Mouse (Mus musculus) heart, embryonic 16.5 days (tissue): ENCODE results near the gene H3f3a. TPM values are rescaled to one million over a fixed set of nuclear protein-coding genes. Genes with fewer than 3 reads are reported as not detected.

Source experiments
- ATAC-seq: fragments of 200-750 bp; cut with Nextera tagmentation; replicated peaks from 2 replicates; pipeline ENCODE4 v1.8.0; 2017; ENCODE audit warnings: moderate number of reproducible peaks; ENCODE audit not compliant: insufficient read depth, low FRiP score; ENCODE audit errors: extremely low read depth
- H3K27ac ChIP-seq: fragments of 300-500 bp; sonication (generic); 2 replicates; pipeline ENCODE4 v1.5.1; 2014; ENCODE audit warnings: mild to moderate bottlenecking, low read length, control low read depth, moderate library complexity
- H3K27me3 ChIP-seq: fragments of 300-500 bp; sonication (generic); 2 replicates; pipeline ENCODE4 v1.6.1; 2014; ENCODE audit warnings: low read length, mixed read lengths; ENCODE audit not compliant: control insufficient read depth, insufficient read depth
- H3K36me3 ChIP-seq: fragments of 300-500 bp; sonication (generic); 2 replicates; pipeline ENCODE4 v1.6.1; 2014; ENCODE audit not compliant: control insufficient read depth, insufficient read depth
- H3K4me1 ChIP-seq: fragments of 300-500 bp; sonication (generic); 2 replicates; pipeline ENCODE4 v1.6.1; 2014; ENCODE audit warnings: low read length, mixed read lengths; ENCODE audit not compliant: control insufficient read depth, insufficient read depth
- H3K4me2 ChIP-seq: fragments of 300-500 bp; sonication (generic); 2 replicates; pipeline ENCODE4 v1.6.1; 2014; ENCODE audit warnings: low read depth, mild to moderate bottlenecking, control low read depth, low read length
- H3K4me3 ChIP-seq: fragments of 300-500 bp; sonication (generic); 2 replicates; pipeline ENCODE4 v1.5.1; 2014; ENCODE audit warnings: mild to moderate bottlenecking, control low read depth, low read length
- H3K9ac ChIP-seq: fragments of 300-500 bp; sonication (generic); 2 replicates; pipeline ENCODE4 v1.6.1; 2014; ENCODE audit warnings: low read length, control low read depth
- H3K9me3 ChIP-seq: fragments of 300-500 bp; sonication (generic); replicated peaks from 2 replicates; pipeline ENCODE4 v1.6.1; 2016; ENCODE audit warnings: low read length; ENCODE audit not compliant: control insufficient read depth
- WGBS: fragments of 180-500 bp; shearing (Covaris S2); extraction: QIAGEN DNeasy Blood & Tissue Kit; methylation state at CpG from one replicate; pipeline ENCODE4 v1.1.7; 2014; 5-methylcytosine and 5-hydroxymethylcytosine counted together
- polyA plus RNA-seq: library from polyadenylated mRNA; unstranded; fragments of >200 nt; fragmentation: Nextera tagmentation; extraction: Ambion mirVana; gene quantifications from 2 replicates; pipeline ENCODE4 v1.2.1, GENCODE M21; 2015

The H3f3a gene
- polyA plus RNA-seq, 1 experiment from 2014 or later: 1,475 TPM

GRCm38 (mm10) chr1:180774664-180775063 lies 39.1 kb downstream of the H3f3a start:
- Histone ChIP-seq H3K4me2 (no peak overlapping the region), H3K36me3 (no peaks in the 10 kb centered on the region), H3K27ac (no peak overlapping the region), H3K9ac (no peak overlapping the region), H3K27me3 (no peaks in the 10 kb centered on the region), H3K4me1 (peaks cover 15% of the 10 kb centered on the region), H3K9me3 (peaks cover 6% of the 10 kb centered on the region), H3K4me3 (no peak overlapping the region)
- WGBS: 63% methylated on average over 3 of the region's 3 CpGs
- ATAC-seq: no peak

GRCm38 (mm10) chr1:180772291-180772690 lies 41.5 kb downstream of the H3f3a start:
- peaks cover 6% of the 10 kb centered on the region for H3K9me3 ChIP-seq
- no peaks in the 10 kb centered on the region for H3K36me3 ChIP-seq
- H3K9ac ChIP-seq: no peak overlapping the region
- no peak overlapping the region for H3K4me2 ChIP-seq
- 91% methylated on average over 3 of the region's 3 CpGs for WGBS
- no peak for ATAC-seq
- H3K27me3 ChIP-seq: no peaks in the 10 kb centered on the region
- no peak overlapping the region for H3K4me3 ChIP-seq
- H3K4me1 ChIP-seq: peaks cover 18% of the 10 kb centered on the region
- no peak overlapping the region for H3K27ac ChIP-seq

GRCm38 (mm10) chr1:180771722-180772121 lies 42.0 kb downstream of the H3f3a start:
- WGBS: 42% methylated on average over 4 of the region's 4 CpGs
- no peaks in the 10 kb centered on the region for H3K36me3 ChIP-seq
- no peak overlapping the region for H3K9ac ChIP-seq
- no peak overlapping the region for H3K4me3 ChIP-seq
- ATAC-seq: no peak
- no peaks in the 10 kb centered on the region for H3K27me3 ChIP-seq
- H3K9me3 ChIP-seq: peaks cover 6% of the 10 kb centered on the region
- no peak overlapping the region for H3K4me2 ChIP-seq
- peaks cover 15% of the 10 kb centered on the region; the same call in 1 of the 2 replicates for H3K4me1 ChIP-seq
- no peak overlapping the region for H3K27ac ChIP-seq

- Histone ChIP-seq H3K4me1 (peaks cover 15% of the 10 kb centered on the region; the same call in 1 of the 2 replicates), H3K4me3 (no peak overlapping the region), H3K27me3 (no peaks in the 10 kb centered on the region), H3K9ac (no peak overlapping the region), H3K36me3 (no peaks in the 10 kb centered on the region), H3K27ac (no peak overlapping the region), H3K9me3 (peaks cover 6% of the 10 kb centered on the region), H3K4me2 (no peak overlapping the region)
- WGBS: 62% methylated on average over 5 of the region's 5 CpGs
- no peak for ATAC-seq
Observed at GRCm38 (mm10) chr1:180771306-180771705, 42.4 kb downstream of the H3f3a start.

GRCm38 (mm10) chr1:180768334-180769168 lies 45.2 kb downstream of the H3f3a start:
- H3K4me1 ChIP-seq: peaks cover 7% of the 10 kb centered on the region; the same call in 1 of the 2 replicates
- 3% methylated on average over 37 of the region's 37 CpGs for WGBS
- H3K9ac ChIP-seq: peak overlapping the region; percentile 81
- ATAC-seq: peak; percentile 82
- peak overlapping the region; percentile 52; the same call in 1 of the 2 replicates for H3K27ac ChIP-seq
- H3K4me3 ChIP-seq: peak overlapping the region; percentile 63
- 0 out of 2 replicates have a peak, but pooled peaks cover 3% of the 10 kb centered on the region for H3K9me3 ChIP-seq
- peak overlapping the region; percentile 81 for H3K4me2 ChIP-seq
- no peaks in the 10 kb centered on the region for H3K36me3 ChIP-seq
- no peaks in the 10 kb centered on the region for H3K27me3 ChIP-seq

GRCm38 (mm10) chr1:180767541-180768333 lies 46.0 kb downstream of the H3f3a start:
- Histone ChIP-seq H3K4me3 (peak overlapping the region; percentile 63), H3K36me3 (no peaks in the 10 kb centered on the region), H3K27ac (peak overlapping the region; percentile 52; the same call in 1 of the 2 replicates), H3K4me1 (peaks cover 10% of the 10 kb centered on the region; the same call in 1 of the 2 replicates), H3K9ac (peak overlapping the region; percentile 81), H3K9me3 (0 out of 2 replicates have a peak, but pooled peaks cover 3% of the 10 kb centered on the region), H3K27me3 (no peaks in the 10 kb centered on the region), H3K4me2 (peak overlapping the region; percentile 81)
- peak; percentile 20; the same call in 1 of the 2 replicates for ATAC-seq
- 18% methylated on average over 10 of the region's 10 CpGs for WGBS

- Histone ChIP-seq H3K4me1 (peaks cover 10% of the 10 kb centered on the region; the same call in 1 of the 2 replicates), H3K27ac (no peak overlapping the region), H3K9ac (no peak overlapping the region), H3K9me3 (no peaks in the 10 kb centered on the region), H3K27me3 (no peaks in the 10 kb centered on the region), H3K4me3 (no peak overlapping the region), H3K36me3 (no peaks in the 10 kb centered on the region), H3K4me2 (no peak overlapping the region)
- 58% methylated on average over 5 of the region's 5 CpGs for WGBS
- no peak for ATAC-seq
Observed at GRCm38 (mm10) chr1:180766557-180766956, 47.2 kb downstream of the H3f3a start.

GRCm38 (mm10) chr1:180765393-180765792 lies 48.4 kb downstream of the H3f3a start:
- Histone ChIP-seq H3K9me3 (no peaks in the 10 kb centered on the region), H3K27ac (no peak overlapping the region), H3K9ac (no peak overlapping the region), H3K27me3 (no peaks in the 10 kb centered on the region), H3K4me2 (no peak overlapping the region), H3K4me1 (peaks cover 10% of the 10 kb centered on the region; the same call in 1 of the 2 replicates), H3K4me3 (no peak overlapping the region), H3K36me3 (no peaks in the 10 kb centered on the region)
- 79% methylated on average over 5 of the region's 5 CpGs for WGBS
- no peak for ATAC-seq
